Mouse (Mus musculus) right cerebral cortex, postnatal 14 days (tissue): ENCODE data around the gene Rab1a.
"Not testable (repeated sequence)": the region's sequence is repeated elsewhere in the genome, so short reads cannot be mapped to it uniquely, and the experiment has no call there.

Experiments
- DNase-seq: peaks from one replicate; pipeline ENCODE4 v3.0.0; 2022

Gene Rab1a

DNA sequence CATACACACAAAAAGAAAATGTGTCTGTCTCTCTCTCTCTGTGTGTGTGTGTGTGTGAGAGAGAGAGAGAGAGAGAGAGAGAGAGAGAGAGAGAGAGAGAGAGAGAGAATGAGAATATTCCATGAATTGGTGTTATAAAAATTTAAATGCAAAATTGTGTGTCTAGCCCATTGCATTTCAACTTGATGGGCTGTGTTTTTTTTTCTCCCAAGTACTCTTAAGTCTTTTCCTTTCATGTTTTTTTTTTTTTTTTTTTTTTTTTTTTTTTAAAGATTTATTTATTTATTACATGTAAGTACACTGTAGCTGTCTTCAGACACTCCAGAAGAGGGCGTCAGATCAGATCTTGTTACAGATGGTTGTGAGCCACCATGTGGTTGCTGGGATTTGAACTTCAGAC is 20.4 kb downstream of the Rab1a start:
- not testable (repeated sequence) for DNase-seq

GRCm38 (mm10) chr11:20224196-20224595 is 23.0 kb downstream of the Rab1a start:
- DNase-seq, result no peak

GRCm38 (mm10) chr11:20225938-20226337 is 24.7 kb downstream of the Rab1a start:
- DNase-seq, result no peak

DNA sequence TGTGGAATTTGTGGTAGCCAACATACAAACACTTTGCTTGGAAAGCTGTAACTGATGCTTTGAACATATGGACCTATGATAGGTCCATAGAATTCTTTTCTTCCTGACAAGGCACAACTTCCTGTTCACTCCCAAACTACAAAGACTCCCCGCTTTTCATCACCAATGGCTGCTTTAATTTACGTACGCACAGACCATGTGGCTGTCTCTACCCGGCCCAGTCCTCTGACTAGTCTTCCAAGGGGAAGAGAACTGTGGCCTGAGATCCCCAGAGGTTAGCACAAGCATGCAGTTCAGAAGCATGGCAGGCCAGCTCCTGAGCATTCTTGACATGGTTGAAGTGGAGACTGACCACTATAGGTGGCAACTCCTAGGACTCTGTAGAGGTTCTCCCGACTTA is 27.4 kb downstream of the Rab1a start:
- no peak for DNase-seq

DNA sequence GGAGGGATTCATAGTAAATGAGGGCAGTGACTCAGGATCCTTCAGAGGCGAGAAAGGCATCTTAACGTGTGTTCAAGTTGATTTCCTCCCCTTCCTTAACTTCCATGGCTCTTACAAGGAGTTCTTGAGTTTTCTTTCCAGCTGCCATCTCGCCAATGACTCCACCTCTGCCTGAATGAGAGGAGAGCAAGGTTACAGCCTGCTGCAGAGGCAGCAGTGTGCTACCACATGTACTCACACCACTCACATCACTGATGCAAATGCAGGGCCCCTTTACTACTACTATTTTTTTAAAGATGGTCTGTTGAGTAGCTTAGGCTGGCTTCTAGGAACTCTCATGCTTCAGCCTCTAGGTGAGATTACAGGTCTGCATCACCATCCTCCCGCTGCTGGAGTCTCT is 28.1 kb downstream of the Rab1a start:
- no peak for DNase-seq

DNA sequence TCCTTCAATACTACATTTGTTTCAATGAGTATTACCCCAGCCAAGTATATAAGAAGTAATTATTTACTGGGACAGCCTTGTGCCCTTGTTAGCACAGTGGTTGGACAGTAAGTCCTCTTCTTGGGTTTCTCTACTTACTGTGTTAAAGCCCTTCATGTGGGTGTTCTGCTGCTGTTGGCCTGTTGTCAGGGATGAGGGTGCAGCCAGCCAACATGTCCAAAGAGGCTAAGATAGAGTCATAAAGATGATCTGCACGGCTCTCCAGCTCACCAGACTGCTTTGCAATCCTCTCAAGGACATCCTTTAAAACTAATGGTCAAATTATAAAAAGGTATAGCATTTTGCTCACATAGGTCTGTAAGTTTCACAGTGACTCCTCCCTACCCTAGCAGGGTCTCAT is 29.1 kb downstream of the Rab1a start:
- no peak for DNase-seq

- no peak for DNase-seq
These were observed 30.1 kb downstream of the Rab1a start for GRCm38 (mm10) chr11:20231128-20231878.

DNA sequence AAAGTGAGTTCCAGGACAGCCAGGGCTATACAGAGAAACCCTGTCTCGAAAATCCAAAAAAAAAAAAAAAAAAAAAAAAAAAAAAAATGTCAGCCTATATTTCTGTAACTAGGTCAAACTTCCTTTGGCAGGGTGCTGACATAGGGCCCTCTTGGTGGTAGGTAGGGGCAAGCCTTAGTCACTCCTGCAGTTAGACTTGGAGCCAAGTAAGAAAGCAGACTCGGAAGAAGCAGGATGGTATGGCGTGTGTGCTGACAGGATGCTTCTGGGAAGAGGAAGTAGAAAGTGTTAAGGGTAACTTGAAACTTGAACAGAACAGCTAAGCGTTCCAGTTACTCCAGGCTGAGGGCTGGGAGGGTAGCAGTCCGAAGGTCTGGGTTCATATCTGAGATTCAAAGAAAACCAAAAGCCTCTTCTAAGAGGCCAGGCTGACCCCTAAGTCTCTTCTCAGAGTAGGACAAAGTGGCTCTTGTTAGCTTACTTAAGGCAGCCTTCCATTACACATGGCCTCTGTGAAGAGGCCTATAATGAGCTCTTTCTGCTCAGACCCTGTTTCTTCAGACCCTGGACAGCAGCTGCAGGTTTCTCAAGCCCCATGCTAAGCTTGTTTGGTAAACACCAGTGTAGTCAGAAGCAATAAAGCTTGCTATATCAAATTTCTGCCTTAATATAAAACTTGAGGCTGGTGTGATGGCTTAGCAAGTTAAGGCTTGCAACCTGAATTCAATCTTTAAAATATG is 31.0 kb downstream of the Rab1a start:
- DNase-seq, result no peak

DNA sequence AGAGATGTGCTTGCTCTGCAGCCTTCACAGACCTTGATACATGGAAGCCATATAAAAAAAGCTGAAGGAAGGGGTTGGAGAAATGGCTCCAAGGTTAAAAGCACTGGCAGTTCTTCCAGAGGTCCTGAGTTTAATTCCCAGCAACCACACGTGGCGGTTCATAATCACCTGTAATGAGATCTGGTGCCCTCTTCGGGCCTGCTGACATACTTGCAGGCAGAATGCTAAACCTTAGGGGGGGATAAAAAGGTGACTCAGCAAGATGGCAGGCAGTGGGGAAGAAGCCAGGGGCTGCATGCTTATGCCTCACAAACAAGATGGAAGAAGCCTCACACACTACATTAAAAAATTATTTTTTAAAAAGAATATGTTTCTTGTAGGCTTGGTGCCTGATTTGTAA is 33.0 kb downstream of the Rab1a start:
- no peak for DNase-seq

- DNase-seq, result no peak
These were observed 35.8 kb downstream of the Rab1a start for GRCm38 (mm10) chr11:20237018-20237417.

DNA sequence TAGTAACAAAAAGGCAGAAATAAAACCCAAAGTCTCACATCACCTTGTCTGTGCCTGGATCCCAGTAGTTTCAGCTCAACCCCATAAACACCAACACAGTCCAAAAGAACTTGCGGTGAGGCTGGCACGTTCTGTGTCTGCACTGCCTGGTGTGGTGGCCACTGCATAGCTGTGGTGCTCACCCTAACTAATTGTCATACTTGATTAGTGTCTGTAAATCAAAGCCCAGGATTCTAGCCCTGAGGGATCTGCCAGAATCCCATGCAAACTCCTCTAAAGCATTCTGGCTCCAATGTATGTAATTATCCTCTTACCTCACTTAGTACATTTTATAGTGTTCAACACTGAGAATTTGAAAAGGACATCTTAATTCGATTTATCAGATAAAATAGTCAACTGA is 36.7 kb downstream of the Rab1a start:
- DNase-seq, result no peak

DNA sequence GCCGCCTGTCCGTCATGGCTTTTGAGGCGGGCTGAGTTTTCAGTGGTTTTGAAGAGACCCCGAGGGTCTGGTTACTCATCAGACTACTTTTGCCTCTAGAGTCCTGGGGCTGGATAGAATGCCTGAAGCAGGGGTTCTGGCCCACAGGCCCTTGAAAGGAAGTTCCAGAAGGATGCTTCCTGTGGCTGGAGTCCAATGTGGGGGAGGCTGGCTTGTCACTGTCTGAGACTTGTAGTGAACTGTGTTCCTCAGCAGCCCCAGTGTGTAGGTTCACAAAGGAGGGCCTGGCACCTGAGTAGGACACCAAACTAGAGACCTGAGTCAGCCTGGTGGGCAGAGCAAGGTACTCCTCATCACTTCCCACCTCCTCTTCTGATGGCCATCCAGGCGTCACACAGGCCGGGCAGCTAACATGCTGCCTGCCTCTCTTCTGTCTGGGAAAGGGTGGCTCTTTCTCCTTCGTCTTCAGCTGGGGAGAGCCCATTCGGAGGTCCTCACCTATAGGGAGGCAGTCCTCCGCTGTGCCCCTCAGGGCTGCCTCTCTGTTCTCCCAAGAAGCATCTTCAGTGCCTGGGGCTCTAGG is 38.1 kb downstream of the Rab1a start:
- no peak for DNase-seq

DNA sequence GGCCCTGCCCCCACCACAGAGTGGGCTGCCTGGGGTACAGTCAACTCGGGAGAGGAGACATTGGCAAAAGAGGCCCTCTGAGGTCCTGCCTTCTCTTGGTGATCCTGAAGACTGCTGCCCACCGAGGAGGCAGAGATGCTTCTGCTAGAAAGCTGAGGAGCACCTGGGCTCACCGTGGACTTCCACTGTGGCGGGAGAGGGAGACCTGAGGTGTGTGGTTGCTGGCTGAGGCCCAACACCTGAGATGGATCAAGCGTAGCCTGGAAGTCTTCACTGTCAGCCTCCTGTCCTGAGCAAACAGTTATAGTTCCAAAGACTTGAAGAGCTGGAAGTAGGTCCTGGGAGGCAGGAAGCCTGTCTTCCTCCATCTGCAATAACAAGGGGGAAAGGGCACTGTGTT is 39.1 kb downstream of the Rab1a start:
- no peak for DNase-seq

GRCm38 (mm10) chr11:20241311-20241710 is 40.1 kb downstream of the Rab1a start:
- no peak for DNase-seq

GRCm38 (mm10) chr11:20242366-20243056 is 41.3 kb downstream of the Rab1a start:
- DNase-seq, result no peak

- no peak for DNase-seq
These were observed 42.1 kb downstream of the Rab1a start for GRCm38 (mm10) chr11:20243214-20243913.

DNA sequence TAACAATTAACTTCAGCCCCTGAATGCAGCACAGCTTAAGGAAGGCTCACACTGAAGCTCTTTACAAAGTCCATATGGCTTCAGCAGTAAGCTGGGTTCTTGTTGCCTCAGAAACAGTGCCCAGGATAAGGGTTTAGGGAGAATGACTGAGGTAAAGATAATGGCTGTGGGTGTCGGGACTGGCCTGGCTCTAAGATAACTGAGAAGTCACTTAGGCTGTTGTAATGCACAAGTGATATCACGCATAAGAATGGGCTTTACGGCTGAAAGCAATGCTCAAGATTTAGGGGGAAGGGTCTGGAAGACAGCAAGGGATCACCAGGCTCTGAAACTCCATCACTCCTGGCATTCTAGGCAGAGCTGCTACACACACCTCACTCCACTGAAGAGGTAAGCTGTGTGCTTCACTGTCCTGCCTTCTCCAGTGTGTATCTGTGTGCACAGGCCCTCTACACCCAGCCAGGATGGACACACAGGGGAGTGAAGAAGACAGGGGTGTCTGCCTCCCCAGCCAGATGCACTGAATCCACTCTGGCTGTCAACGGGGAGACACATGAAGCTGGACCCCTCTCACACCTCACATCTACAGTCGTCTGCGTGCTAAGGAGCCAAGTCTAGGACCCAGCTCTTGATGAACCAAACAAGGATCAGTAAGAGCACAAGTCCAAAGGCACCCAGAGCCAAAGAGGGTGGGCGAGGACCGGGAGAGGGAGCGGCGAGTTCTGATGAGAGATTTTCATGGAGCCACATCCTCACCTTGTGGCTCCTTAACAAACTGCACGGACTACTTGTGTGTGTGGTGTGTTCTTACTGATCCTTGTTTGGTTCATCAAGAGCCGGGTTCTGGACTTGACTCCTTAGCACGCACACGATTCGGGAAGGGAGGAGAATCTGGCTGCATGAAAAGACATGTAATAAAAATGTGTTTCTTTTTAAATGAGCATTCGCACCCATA is 43.4 kb downstream of the Rab1a start:
- no peak for DNase-seq

DNA sequence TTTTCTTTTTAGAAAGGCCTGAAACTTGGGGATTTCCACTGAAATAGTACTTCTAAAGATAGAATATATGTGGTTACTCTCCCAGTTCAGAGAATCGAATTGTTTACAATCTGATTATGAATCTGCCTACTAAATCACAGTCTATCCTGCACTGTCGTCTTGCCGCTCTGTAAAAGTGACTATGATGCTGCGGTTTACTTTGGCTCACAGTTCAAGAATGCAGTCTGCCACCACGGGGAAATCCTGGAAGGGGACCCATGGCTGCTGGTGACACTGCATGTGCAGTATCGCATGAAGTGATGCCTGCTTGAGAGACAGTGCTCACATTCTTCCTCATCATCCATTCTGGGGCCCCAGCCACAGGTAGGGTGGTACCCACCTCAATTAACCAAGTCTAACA is 44.1 kb downstream of the Rab1a start:
- no peak for DNase-seq

DNA sequence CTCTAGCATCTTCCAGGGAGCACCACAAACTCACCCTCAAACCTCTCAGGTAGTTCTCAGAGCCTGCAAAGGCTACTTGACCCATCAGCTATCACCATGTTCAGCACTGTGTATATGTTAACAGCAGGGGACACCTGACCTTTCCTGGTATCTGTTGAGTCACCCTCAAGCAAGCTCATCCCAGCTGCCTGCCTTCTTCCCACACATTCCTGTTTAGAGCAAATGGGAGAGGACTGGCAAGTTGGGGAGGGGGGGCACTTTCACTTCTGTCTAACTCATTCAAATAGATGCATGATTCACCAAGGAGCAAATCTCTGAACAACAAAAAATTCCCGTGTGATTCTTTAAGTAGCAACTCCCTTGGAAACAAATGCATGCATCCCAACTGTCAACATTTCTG is 45.4 kb downstream of the Rab1a start:
- DNase-seq, result no peak

DNA sequence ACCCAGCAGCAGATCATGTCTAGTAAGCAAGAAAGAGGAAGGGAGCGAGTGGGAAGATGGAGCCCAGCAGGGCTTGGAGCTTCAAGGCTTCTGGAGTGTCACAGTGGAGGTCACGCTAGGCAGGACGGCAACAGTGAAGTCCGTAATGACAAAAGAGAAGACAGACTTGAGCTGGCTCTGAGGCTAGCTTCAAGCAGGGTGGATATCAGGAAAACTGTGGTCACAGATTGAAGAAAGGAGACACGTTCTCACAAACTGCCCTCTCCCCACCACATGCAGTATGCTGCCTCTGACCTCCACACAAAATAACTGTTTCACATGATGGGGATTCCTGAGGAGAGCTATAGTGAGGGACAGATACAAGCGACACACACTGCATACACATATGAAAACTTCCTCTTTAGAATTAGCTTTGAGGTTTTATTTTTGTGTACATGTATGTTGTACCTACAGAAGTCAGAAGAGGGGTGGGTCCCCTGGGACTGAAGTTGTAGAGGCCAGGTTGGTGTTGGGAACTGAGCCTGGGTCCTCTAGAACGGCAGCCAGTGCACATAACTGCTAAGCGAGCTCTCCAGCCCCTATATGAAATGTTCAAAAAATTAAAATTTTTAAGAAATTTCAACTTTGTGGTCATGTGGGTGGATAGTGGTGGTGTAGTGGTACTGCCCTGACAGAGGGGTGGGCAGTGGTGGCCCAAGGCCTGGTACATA is 46.1 kb downstream of the Rab1a start:
- no peak for DNase-seq

DNA sequence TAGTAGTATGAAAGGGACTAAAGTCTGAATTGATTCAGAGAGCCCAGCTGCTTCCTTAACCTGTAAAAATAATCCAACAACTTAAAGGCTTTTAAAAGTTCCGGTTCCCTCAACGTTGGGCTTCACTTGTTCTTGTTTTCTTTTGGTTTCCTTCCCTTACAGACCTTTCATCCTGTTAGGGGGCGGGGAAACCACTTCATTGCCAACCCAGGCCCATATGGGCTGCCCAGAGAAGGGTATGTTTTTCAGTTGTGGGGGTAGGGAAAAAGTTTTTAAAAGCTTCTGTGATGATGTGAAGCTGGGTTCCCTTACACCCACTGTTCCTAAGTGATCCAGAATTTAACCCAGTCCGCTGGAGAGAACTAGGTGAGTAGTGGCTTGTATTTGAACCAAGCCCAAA is 47.0 kb downstream of the Rab1a start:
- DNase-seq, result no peak
